Mouse (Mus musculus) cerebellum, adult (tissue): ENCODE data around the gene Plk3.
A peak's percentile ranks its signal among the peaks of the same experiment; 100 is the strongest.
"Not testable (repeated sequence)": the region's sequence is repeated elsewhere in the genome, so short reads cannot be mapped to it uniquely, and the experiment has no call there.

Experiments
- ATAC-seq: cut with Nextera tagmentation; 2 replicates; pipeline ENCODE4 v1.9.2; 2017; ENCODE audit warnings: mild to moderate bottlenecking, moderate library complexity, mixed read lengths; ENCODE audit not compliant: insufficient number of reproducible peaks, low FRiP score, low TSS enrichment

Gene Plk3

DNA sequence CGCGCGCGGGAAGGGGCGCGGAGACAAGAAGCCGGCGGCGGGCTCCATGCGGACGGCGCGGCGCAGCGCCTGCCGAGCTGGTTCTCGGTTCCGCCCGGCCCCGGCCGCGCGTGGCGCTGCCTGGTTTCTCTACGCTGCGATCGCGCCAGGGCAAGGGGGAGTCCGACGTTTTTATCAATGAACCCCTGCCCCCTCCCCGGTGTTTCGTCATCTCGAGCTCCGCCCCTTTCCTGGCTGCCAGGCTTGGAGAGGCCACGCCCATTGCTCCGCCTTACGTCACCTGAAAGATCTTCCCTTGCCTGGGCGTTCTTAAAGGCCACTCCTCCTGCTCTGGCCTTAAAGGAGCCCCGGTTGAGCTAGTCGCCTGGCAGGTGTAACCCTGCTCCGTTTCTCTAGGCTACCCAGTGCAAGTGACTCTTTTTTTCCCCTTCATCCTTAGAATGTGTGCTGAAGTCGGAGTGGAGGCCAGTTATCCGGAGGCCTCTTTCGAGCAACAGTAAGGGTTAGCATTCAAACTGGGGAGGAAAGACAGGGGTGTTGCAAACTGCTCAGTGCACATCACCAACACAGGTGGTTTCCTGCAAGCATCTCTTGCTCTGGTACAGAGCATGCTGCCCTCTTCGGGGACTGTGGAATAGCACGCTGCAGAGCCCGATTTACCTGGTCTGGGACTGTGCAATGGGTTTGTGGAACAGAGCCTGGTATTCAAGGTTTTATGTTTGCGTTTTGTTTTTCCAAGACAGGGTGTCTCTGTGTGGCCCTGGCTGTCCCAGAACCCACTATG lies at the start of gene Plk3:
TSS of gene Plk3 (minus strand) at position 147 of the 784 bp plus-strand sequence.
- peak; percentile 89 for ATAC-seq

DNA sequence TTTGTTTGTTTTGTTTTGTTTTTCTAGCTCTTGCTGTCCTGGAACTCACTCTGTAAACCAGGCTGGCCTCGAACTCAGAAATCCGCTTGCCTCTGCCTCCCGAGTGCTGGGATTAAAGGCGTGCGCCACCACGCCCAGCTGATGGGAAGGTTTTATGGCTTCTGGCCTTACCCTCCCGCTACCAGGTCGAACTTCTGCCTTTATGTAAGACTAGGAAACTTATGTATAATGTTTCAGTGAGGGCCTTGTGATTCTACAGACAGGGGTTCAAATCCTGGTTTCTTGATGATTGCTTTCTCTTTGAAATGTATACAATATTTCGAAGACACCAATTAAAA lies 49.0 kb upstream of the Plk3 start:
- not testable (repeated sequence) for ATAC-seq

GRCm38 (mm10) chr4:117181863-117182758 lies 48.3 kb upstream of the Plk3 start, which contains the start of gene Kif2c:
Gene Kif2c, minus strand, starts transcription at chr4:117182639.
- ATAC-seq: peak; percentile 98

DNA sequence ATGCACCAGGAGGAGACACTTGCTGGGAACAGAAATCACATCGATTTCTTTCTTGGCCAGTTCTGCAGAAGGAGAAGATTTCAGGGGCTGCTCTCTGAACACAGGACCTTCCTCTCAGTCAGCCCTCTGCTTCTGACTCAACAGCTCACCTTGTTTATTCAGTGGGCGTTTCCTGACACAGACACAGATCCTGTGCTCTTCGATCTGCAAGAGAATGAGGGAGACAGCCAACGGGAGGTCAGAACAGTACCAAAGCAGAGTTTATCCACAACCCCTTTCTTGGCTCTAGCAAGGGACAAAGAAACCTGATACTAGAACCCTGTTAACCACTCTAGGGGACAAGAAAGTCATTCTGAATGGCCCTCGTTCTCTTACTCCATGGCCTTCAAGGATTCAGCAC lies 36.2 kb upstream of the Plk3 start:
- no peak for ATAC-seq

- no peak for ATAC-seq
These were observed 27.4 kb upstream of the Plk3 start for GRCm38 (mm10) chr4:117161183-117161582.

DNA sequence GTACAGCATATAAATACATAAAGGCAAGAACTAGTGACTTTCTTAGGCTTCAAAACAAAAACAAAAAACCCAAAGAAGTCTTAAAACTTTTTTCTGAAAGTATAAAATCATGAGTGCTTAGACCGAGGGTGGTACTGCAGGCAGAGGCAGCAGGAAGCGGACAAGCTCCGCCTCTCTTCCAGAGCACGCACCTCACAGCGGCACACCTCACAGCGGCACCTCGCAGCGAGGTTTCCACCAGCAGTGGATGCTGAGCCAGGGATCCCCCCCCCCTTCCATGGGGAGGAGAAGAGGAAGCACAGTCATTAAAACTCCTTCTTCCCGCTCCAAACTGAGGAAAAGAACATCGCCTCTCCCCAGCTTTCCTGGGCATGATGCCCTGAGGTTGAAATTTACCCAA lies 25.9 kb upstream of the Plk3 start:
- no peak for ATAC-seq

DNA sequence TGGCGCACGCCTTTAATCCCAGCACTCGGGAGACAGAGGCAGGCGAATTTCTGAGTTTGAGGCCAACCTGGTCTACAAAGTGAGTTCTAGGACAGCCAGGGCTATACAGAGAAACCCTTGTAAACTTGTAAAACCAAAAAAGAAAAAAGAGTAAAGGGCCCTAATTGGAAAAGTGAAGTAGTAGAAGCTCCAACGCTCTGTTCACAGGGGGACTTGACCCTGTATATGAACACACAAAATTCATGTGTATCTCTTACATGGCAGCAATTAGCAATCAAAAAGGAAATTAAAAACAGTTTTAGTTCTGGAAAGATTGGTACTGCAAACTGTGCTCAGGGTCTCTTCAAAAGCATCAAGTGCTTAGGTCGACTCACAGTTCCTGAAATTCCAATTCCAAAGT lies 22.6 kb upstream of the Plk3 start:
- no peak for ATAC-seq

DNA sequence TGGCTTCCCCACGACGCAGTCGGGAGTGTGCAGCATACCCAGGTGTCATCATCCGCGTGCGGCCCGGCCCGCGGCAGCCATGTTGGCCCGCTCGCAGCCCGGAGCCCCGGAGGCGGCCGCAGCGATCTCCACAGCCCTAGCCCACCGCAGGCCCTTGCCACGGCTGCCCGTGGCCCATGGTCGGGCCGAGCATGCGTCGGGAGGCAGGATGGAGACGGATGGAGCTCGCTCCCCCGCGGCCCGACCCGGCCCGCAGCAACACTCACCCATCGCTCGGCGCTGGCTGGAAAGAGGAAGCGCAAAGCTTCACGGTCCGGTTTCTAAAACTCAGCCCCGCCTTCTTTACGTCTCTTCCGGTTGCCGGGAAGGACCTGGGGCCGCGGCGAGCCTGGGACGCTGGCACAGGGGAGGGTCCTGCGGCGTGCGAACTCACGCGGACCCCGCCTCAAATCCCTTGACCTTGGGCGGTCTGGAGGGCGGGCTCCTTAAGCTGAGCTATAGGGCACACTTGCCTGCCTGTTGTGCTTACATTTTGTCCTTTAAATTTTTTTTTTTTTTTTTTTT lies 22.1 kb upstream of the Plk3 start, which contains the start of gene Rps8:
TSS of gene Rps8 (minus strand) at position 452 of the 564 bp plus-strand sequence.
- ATAC-seq: peak; percentile 93

DNA sequence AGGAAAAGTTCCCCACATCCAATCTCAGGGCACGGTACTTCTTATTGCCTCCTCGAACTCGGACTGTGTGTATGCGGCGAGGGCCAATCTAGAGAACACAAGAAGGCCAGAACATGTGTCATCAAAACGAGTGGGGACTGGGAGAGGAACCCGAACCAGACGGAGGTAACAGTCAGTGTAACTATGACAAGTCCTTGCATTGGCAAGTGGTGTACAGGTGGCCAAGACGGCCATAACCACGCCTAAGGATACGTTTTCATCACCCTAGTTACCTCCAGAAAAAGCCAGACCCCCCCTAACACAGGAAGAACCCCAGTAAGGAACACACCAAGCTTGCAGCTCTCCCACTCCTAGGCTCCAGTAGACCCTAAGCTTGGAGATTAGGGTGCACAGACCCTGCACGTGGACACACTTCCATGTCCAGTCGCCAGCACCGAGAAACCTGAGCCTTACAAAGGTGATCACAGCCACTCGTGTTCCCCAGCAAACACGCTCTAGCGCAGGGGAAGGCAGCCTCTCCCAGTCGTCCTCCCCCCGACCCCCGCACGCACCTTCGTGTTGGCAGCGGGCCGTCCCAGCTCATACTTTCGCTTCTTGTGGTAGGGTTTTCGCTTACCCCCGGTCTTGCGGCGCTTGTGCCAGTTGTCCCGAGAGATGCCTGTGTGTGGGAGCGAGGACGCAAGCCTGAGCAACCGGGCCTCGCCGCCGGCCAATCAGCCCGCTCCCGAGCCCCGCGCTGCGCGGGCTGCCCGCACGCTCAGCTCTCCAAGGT lies 21.4 kb upstream of the Plk3 start:
- no peak; the same call in 1 of the 2 replicates for ATAC-seq

DNA sequence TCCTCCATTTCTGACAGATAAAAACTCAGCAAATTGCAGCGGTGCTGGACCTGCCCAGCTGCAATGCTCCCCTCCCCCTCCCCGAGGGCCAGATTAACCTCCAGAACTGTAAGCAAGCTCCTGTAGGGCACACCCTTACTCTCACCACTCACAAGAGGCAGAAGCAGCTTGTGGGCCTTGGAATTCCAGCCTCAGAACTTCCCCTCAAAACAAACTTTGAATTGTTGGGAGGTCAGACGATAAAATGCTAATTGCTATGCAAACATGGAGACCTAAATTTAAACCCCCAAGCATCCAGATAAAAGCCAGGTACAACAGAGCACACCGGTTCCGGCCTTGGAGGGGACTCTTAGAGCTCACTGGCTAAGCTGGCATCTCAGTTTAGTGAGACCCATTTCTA lies 19.0 kb upstream of the Plk3 start:
- ATAC-seq: no peak

DNA sequence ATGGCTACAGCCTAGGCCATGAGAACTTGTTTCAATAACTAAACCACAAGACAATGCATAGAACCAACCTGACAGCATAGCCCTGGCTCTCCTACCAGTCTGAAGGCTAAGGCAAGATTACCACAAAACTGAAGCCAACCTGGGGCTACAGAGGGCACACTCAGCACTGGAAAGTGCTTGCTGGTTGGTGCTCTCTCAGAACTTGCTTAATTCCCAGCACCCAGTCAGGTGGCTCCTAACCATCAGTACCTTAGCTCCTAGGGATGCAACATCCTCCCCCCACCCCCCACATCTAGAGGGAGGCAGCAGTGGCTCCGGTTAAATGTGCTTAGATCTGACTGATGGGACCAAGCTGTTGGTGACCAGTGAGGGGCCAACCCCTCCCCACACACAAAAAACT lies 17.7 kb upstream of the Plk3 start:
- ATAC-seq: no peak

GRCm38 (mm10) chr4:117150212-117150733 lies 16.5 kb upstream of the Plk3 start:
- no peak for ATAC-seq

- ATAC-seq: no peak
These were observed 15.8 kb upstream of the Plk3 start for GRCm38 (mm10) chr4:117149291-117150211.

GRCm38 (mm10) chr4:117148815-117149214 lies 15.1 kb upstream of the Plk3 start:
- no peak for ATAC-seq

- ATAC-seq: no peak
These were observed 14.4 kb upstream of the Plk3 start for GRCm38 (mm10) chr4:117148047-117148713.

DNA sequence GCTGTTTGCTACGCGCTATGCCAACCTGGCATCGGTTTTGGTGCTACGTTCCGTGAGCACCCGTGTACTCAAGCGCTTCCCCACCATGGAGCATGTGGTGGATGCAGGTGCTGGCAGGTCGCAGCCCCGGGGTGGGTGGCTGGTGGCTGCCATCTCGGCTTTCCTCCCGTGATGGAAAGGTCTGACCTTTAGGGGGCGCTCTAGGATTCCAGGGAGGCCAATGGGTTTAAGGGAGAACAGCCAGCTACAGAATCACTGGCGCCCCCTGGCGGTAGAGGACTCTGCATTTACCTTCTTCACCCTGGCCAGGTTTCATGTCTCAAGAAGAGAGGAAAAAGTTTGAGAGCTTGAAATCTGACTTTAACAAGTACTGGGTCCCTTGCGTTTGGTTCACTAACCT lies 12.4 kb upstream of the Plk3 start:
- peak; percentile 53; the same call in 1 of the 2 replicates for ATAC-seq

DNA sequence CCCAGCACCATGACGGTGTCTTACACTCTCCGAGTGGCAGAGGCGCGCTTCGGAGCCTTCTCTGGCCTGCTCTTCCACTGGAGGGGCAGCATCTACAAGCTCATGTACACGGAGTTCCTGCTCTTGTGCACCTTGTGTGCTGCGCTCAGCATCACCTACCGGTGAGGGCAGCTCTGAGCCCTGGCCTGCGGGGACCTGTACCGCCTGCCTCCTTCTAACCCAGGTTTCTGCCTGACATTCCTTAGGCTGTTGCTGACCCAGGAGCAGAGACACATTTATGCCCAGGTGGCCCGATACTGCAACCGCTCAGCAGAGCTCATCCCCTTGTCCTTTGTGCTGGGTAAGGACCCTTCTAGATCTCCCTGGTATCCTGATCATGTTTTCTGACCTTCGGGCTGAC lies 11.5 kb upstream of the Plk3 start:
- no peak for ATAC-seq

DNA sequence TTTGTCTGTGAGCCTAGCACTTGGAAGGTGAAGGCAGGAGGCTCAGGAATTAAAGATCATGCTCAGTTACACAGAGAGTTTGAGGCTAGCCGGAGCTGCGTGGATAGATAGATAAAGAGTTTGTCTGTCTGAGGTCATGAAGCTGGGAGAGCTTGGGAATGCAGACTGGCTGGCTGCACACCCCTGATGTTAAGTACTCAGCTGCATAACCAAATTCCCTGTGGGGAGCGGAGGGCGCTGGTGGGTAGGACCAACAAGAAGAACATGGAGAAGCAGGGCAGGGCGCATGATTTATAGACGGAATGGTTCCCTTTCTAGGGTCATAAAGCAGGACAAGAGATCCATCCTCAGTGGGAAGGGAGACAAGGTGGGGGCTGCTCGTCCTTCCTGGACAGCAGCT lies 9.3 kb upstream of the Plk3 start:
- ATAC-seq: no peak
